Mouse (Mus musculus) lung, postnatal 0 days (tissue): Measurements from ENCODE around the gene Asic2. TPM values are rescaled to one million over a fixed set of nuclear protein-coding genes. Genes with fewer than 3 reads are reported as not detected.

ENCODE experiments used
- ATAC-seq: fragments of 200-750 bp; cut with Nextera tagmentation; 2 replicates; pipeline ENCODE4 v1.8.0; 2017; ENCODE audit warnings: moderate library complexity
- DNase-seq: peaks from one replicate; pipeline ENCODE4 v3.0.0-alpha.2; 2016; ENCODE audit warnings: low spot score
- H3K27ac ChIP-seq: fragments of 300-500 bp; sonication (generic); 2 replicates; pipeline ENCODE4 v1.5.1; 2014; ENCODE audit warnings: antibody characterized with exemption, mild to moderate bottlenecking, low read length, mixed read lengths
- H3K27me3 ChIP-seq: fragments of 300-500 bp; sonication (generic); replicated peaks from 2 replicates; pipeline ENCODE4 v1.6.1; 2014; ENCODE audit warnings: low read length, mixed read lengths; ENCODE audit not compliant: insufficient read depth
- H3K36me3 ChIP-seq: fragments of 300-500 bp; sonication (generic); 2 replicates; pipeline ENCODE4 v1.6.1; 2014; ENCODE audit warnings: low read length, mixed read lengths; ENCODE audit not compliant: insufficient read depth
- H3K4me1 ChIP-seq: fragments of 300-500 bp; sonication (generic); 2 replicates; pipeline ENCODE4 v1.6.1; 2014; ENCODE audit warnings: antibody characterized with exemption, low read depth, low read length, mixed read lengths; ENCODE audit not compliant: insufficient read depth
- H3K4me2 ChIP-seq: fragments of 300-500 bp; sonication (generic); replicated peaks from 2 replicates; pipeline ENCODE4 v1.6.1; 2014; ENCODE audit warnings: low read depth, mild to moderate bottlenecking, low read length, moderate library complexity, mixed read lengths
- H3K4me3 ChIP-seq: fragments of 300-500 bp; sonication (generic); 2 replicates; pipeline ENCODE4 v1.5.1; 2014; ENCODE audit warnings: low read depth, low read length
- H3K9ac ChIP-seq: fragments of 300-500 bp; sonication (generic); replicated peaks from 2 replicates; pipeline ENCODE4 v1.6.1; 2014; ENCODE audit warnings: low read depth, mild to moderate bottlenecking
- H3K9me3 ChIP-seq: fragments of 300-500 bp; sonication (generic); 2 replicates; pipeline ENCODE4 v1.6.1; 2016; ENCODE audit warnings: low read length, mixed read lengths
- CTCF ChIP-seq: IDR thresholded peaks from 2 replicates; pipeline ENCODE4 v1.5.1; 2016; ENCODE audit warnings: antibody characterized with exemption, mild to moderate bottlenecking
- EP300 ChIP-seq: IDR thresholded peaks from 2 replicates; pipeline ENCODE4 v1.6.1; 2016; ENCODE audit warnings: antibody characterized with exemption, mild to moderate bottlenecking, control low read depth
- WGBS: fragments of 180-500 bp; shearing (Covaris S2); extraction: QIAGEN DNeasy Blood & Tissue Kit; methylation state at CpG from one replicate; pipeline ENCODE4 v1.1.7; 2014; 5-methylcytosine and 5-hydroxymethylcytosine counted together
- polyA plus RNA-seq: library from polyadenylated mRNA; unstranded; fragments of >200 nt; fragmentation: Nextera tagmentation; extraction: Ambion mirVana; gene quantifications from 2 replicates; pipeline ENCODE4 v1.2.1, GENCODE M21; 2015

Asic2 gene
- polyA plus RNA-seq, 1 experiment from 2014 or later, result 0.06 TPM

DNA sequence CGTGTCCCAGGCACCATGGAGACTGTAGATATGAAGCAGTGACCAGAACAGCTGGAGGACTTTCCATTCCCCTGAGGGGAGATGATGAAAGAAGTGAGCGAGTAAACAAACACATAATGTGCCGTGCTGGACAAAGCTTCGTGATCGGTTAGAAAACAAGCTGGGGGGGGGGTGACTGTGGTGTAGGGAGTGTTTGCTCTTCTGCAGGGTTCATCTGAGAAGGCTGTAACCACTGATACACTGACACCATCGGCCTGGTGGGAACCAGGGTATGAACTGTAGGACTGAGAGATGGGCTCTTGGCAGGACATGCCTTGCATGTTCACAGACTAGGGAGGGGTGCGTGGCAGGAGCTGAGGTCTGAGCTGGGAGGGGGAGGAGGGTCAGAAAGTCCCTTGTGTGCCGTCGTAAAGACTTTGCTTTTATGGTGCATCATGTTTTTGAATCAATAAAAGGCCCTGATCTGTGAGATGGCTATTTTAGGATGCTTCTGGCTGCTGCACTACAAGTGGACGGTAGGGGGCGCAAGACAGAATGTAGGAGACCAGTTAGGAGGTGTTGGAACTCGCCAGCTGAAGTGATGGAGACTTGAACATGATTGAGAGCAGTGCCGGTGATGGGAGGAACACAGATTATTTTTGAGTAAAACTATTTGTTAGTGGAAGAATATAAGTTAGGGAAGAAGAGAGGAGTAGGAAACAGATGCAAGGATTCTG, 728.1 kb downstream of the Asic2 start:
- peak; percentile 78 for DNase-seq
- Histone ChIP-seq H3K9ac (no peak overlapping the region), H3K27me3 (no peaks in the 10 kb centered on the region), H3K4me3 (no peak overlapping the region), H3K27ac (no peak overlapping the region), H3K4me2 (no peak overlapping the region), H3K4me1 (no peaks in the 10 kb centered on the region), H3K36me3 (no peaks in the 10 kb centered on the region), H3K9me3 (no peaks in the 10 kb centered on the region)
- ATAC-seq, result peak; percentile 79
- 33% methylated on average over 13 of the region's 13 CpGs for WGBS
- TF ChIP-seq EP300 (no peak), CTCF (peak; percentile 62)

- no peak overlapping the region for H3K27ac ChIP-seq
- no peak for ATAC-seq
- no peaks in the 10 kb centered on the region for H3K4me1 ChIP-seq
- no peak overlapping the region for H3K9ac ChIP-seq
- no peaks in the 10 kb centered on the region for H3K27me3 ChIP-seq
- WGBS, result 67% methylated on average over 2 of the region's 2 CpGs
- H3K9me3 ChIP-seq, result no peaks in the 10 kb centered on the region
- no peak for TF ChIP-seq EP300
- no peak for TF ChIP-seq CTCF
- DNase-seq, result peak; percentile 8
- no peaks in the 10 kb centered on the region for H3K36me3 ChIP-seq
- no peak overlapping the region for H3K4me3 ChIP-seq
- H3K4me2 ChIP-seq, result no peak overlapping the region
Observed at GRCm38 (mm10) chr11:81239091-81239490, 729.2 kb downstream of the Asic2 start.

DNA sequence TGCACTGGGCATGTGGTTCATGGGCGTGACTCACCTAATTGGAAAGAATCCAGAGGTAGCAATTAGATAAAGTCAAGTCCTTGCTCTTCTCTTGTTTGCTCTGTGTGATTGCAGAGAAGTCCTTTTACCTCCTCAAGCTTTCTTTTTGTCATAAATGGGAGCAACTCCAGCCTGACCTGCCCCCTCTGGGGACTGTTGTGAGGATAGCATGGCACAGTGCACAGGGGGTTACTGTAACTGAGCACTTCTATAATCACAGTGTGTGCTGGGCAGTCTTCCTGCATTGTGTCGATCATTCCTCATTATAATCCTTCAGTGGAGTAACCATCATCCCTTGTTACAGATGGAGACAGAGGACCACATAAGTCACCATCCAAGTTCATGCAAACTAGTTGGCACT, 732.2 kb downstream of the Asic2 start:
- H3K4me3 ChIP-seq, result no peak overlapping the region
- H3K27me3 ChIP-seq, result no peaks in the 10 kb centered on the region
- H3K9ac ChIP-seq, result no peak overlapping the region
- no peaks in the 10 kb centered on the region for H3K4me1 ChIP-seq
- WGBS, result 73% methylated on average over 2 of the region's 2 CpGs
- H3K36me3 ChIP-seq, result no peaks in the 10 kb centered on the region
- no peak overlapping the region for H3K27ac ChIP-seq
- no peak overlapping the region for H3K4me2 ChIP-seq
- TF ChIP-seq EP300 (no peak), CTCF (no peak)
- no peaks in the 10 kb centered on the region for H3K9me3 ChIP-seq
- ATAC-seq (no peak), DNase-seq (no peak)

GRCm38 (mm10) chr11:81223361-81223760, 744.9 kb downstream of the Asic2 start:
- Histone ChIP-seq H3K9me3 (no peaks in the 10 kb centered on the region), H3K4me2 (no peak overlapping the region), H3K36me3 (no peaks in the 10 kb centered on the region), H3K4me1 (no peaks in the 10 kb centered on the region), H3K4me3 (no peak overlapping the region), H3K27ac (no peak overlapping the region), H3K9ac (no peak overlapping the region), H3K27me3 (no peaks in the 10 kb centered on the region)
- no peak for ATAC-seq
- WGBS, result 71% methylated on average over 9 of the region's 9 CpGs
- TF ChIP-seq CTCF (no peak), EP300 (no peak)
- no peak for DNase-seq

DNA sequence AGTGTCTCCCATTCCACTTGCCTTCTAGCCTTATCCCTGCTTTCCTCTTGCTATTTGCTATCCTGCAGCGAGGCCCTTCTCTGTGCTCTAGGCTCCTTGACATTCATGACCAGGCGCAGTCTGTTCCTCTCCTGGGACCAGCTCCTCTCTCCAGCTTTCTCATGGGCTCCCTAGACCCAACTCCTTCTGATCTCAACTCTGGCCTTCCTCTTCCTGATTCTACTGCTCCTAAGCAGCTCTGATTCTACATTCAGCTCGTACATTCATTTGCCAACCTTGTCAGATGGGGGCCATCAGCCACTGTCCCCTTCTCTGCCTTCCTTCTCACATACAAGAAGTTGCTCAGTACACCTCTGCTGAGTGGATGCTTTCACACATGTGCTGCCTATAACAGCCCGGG, 747.5 kb downstream of the Asic2 start:
- WGBS, result 82% methylated on average over 4 of the region's 4 CpGs
- H3K36me3 ChIP-seq, result no peaks in the 10 kb centered on the region
- ATAC-seq, result no peak
- TF ChIP-seq EP300 (no peak), CTCF (no peak)
- no peaks in the 10 kb centered on the region for H3K9me3 ChIP-seq
- no peak overlapping the region for H3K27ac ChIP-seq
- H3K27me3 ChIP-seq, result no peaks in the 10 kb centered on the region
- no peak for DNase-seq
- no peak overlapping the region for H3K9ac ChIP-seq
- H3K4me1 ChIP-seq, result no peaks in the 10 kb centered on the region
- H3K4me3 ChIP-seq, result no peak overlapping the region
- H3K4me2 ChIP-seq, result no peak overlapping the region

GRCm38 (mm10) chr11:81205471-81205870, 762.8 kb downstream of the Asic2 start:
- H3K27ac ChIP-seq, result no peak overlapping the region
- H3K4me3 ChIP-seq, result no peak overlapping the region
- 55% methylated on average over 4 of the region's 4 CpGs for WGBS
- DNase-seq (no peak), ATAC-seq (no peak)
- no peaks in the 10 kb centered on the region for H3K9me3 ChIP-seq
- H3K36me3 ChIP-seq, result no peaks in the 10 kb centered on the region
- H3K9ac ChIP-seq, result no peak overlapping the region
- H3K4me1 ChIP-seq, result no peaks in the 10 kb centered on the region
- no peak overlapping the region for H3K4me2 ChIP-seq
- H3K27me3 ChIP-seq, result 0 out of 2 replicates have a peak, but pooled peaks cover 2% of the 10 kb centered on the region
- TF ChIP-seq CTCF, result no peak
- no peak for TF ChIP-seq EP300

- WGBS, result 65% methylated on average over 5 of the region's 5 CpGs
- no peak for ATAC-seq
- Histone ChIP-seq H3K9ac (no peak overlapping the region), H3K36me3 (no peaks in the 10 kb centered on the region), H3K27me3 (no peaks in the 10 kb centered on the region), H3K4me1 (no peaks in the 10 kb centered on the region), H3K9me3 (no peaks in the 10 kb centered on the region), H3K4me3 (no peak overlapping the region), H3K27ac (no peak overlapping the region), H3K4me2 (no peak overlapping the region)
- TF ChIP-seq CTCF (no peak), EP300 (no peak)
- DNase-seq, result no peak
Observed at GRCm38 (mm10) chr11:81202578-81202977, 765.7 kb downstream of the Asic2 start.
